ENCODE assay signal across 9 mouse cellular contexts in genomic region chr10:96230391-96230790, GRCm38 (mm10).
DNase-seq lines count a peak whose midpoint lies in the region; ATAC-seq lines count a peak whose summit lies in the region.
"Had no signal": no experiment of that assay in that cellular context is flagged by ENCODE, and none has a peak within 500 bp of the region (broad histone marks: within the 10 kb centered on the region; RNA-seq: fewer than 3 reads in every experiment).

No protein-coding gene starts in this region.

- DNase-seq in adrenal gland, postnatal 25 days: peak; percentile 9
- DNase-seq in adrenal gland, adult 2 months: no peak
- DNase-seq in NIH3T3 (ENCODE audit: low read depth) (peak; percentile 47), adipocyte (ENCODE audit: low spot score) (no peak)
- peak; percentile 37 to 47 for DNase-seq in kidney, postnatal 4 days
- no peak for DNase-seq in neural tube, embryonic 10.5 days (ENCODE audit: extremely low spot score, low spot score)
- no peak for DNase-seq in left cerebral cortex, adult 11 months (ENCODE audit: low spot score)
- DNase-seq: thymus, postnatal 14 days had no signal

- peak; percentile 83 for ATAC-seq in megakaryocyte, adult 5-6 weeks (ENCODE audit: poor library complexity, severe bottlenecking)

Comparison
In these comparisons a context has a peak if more than half of its experiments do, and no peak if none do; other contexts are left out.
1. DNase-seq: peak in adrenal gland, postnatal 25 days (single experiment), NIH3T3 (single experiment) and kidney, postnatal 4 days (2 of 2); none in adrenal gland, adult 2 months (single experiment), neural tube, embryonic 10.5 days (single experiment), left cerebral cortex, adult 11 months (single experiment) and adipocyte (single experiment).